Mouse (Mus musculus) megakaryocyte, embryonic 14.5 days (primary cell): ENCODE measurements around the gene Hivep3.

Source experiments
- FLI1 ChIP-seq: IDR thresholded peaks from 2 replicates; pipeline ENCODE4 v1.6.1; 2012; ENCODE audit warnings: low read length, inconsistent platforms, mixed read lengths
- GATA1 ChIP-seq: IDR thresholded peaks from 3 replicates; pipeline ENCODE4 v1.6.1; 2012; ENCODE audit warnings: mixed read lengths, low read length, inconsistent platforms, borderline replicate concordance

DNA sequence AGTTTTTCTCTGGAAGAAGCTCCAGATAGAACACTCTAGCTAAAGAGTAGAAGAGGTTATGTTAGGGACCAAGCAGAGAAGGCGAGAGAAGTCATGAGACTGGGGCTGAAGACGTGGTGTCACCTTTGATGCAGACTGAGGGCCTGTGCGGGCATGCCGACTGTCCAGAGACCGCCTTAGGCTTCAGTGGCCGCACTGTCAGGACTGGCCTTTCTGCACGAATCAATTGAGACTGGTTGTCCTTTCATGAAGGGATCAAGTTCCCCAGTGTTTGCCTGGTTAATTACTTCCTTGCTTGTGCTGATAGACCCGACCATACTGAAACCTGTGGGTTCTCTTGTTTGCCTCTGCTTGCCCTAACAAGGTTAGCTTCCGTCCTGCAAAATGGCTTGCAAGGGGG is 99.7 kb downstream of the Hivep3 start:
- TF ChIP-seq GATA1 (no peak), FLI1 (no peak)
